Mouse (Mus musculus) liver, adult 2 months (tissue): ENCODE results near the gene Ptpdc1. TPM values are rescaled to one million over a fixed set of nuclear protein-coding genes. Genes with fewer than 3 reads are reported as not detected.

Source experiments
- DNase-seq: peaks from one replicate; pipeline ENCODE4 v3.0.0-alpha.2; 2011; ENCODE audit warnings: low read depth, low spot score; ENCODE audit errors: extremely low read depth
- H3K27ac ChIP-seq: fragments of 200-500 bp; replicated peaks from 2 replicates; pipeline ENCODE4 v1.5.1; 2012; ENCODE audit warnings: low read depth, mild to moderate bottlenecking, control low read depth, inconsistent platforms, low read length; ENCODE audit not compliant: insufficient read depth
- H3K27me3 ChIP-seq: fragments of 200-500 bp; 2 replicates; pipeline ENCODE4 v1.6.1; 2012; ENCODE audit warnings: mild to moderate bottlenecking, moderate library complexity, low read length, inconsistent platforms; ENCODE audit not compliant: control insufficient read depth, insufficient read depth
- H3K36me3 ChIP-seq: fragments of 200-500 bp; 2 replicates; pipeline ENCODE4 v1.6.1; 2012; ENCODE audit warnings: low read length, inconsistent platforms; ENCODE audit not compliant: control insufficient read depth, insufficient read depth
- H3K4me1 ChIP-seq: fragments of 200-500 bp; 2 replicates; pipeline ENCODE4 v1.6.1; 2011; ENCODE audit warnings: low read length; ENCODE audit not compliant: control insufficient read depth, insufficient read depth
- H3K4me3 ChIP-seq: fragments of 200-500 bp; 2 replicates; pipeline ENCODE4 v1.5.1; 2011; ENCODE audit warnings: low read depth, mild to moderate bottlenecking, control low read depth, low read length, moderate library complexity; ENCODE audit not compliant: insufficient read depth
- H3K79me2 ChIP-seq: fragments of 200-500 bp; 2 replicates; pipeline ENCODE4 v1.6.1; 2012; ENCODE audit warnings: inconsistent platforms, mild to moderate bottlenecking, low read length, moderate library complexity; ENCODE audit not compliant: control insufficient read depth, insufficient read depth
- H3K9ac ChIP-seq: fragments of 200-500 bp; 2 replicates; pipeline ENCODE4 v1.6.1; 2012; ENCODE audit warnings: low read depth, mild to moderate bottlenecking, control low read depth, inconsistent platforms, low read length
- CTCF ChIP-seq: fragments of 200-500 bp; IDR thresholded peaks from 2 replicates; pipeline ENCODE4 v1.5.1; 2011; ENCODE audit warnings: low read depth, low read length, control low read depth
- POLR2A ChIP-seq: fragments of 200-500 bp; IDR thresholded peaks from 2 replicates; pipeline ENCODE4 v1.6.1; 2011; ENCODE audit warnings: low read length, control low read depth; ENCODE audit not compliant: insufficient read depth; ENCODE audit errors: extremely low read depth
- whole genome bisulfite sequencing: fragments of 180-500 bp; shearing (Covaris S2); methylation state at CpG from one replicate; pipeline ENCODE4 v1.1.7; 2018; 5-methylcytosine and 5-hydroxymethylcytosine counted together
- polyA plus RNA-seq: library from polyadenylated mRNA; depleted of rRNA; stranded (reverse); fragments of >200 nt; gene quantifications from 2 replicates; pipeline ENCODE4 v1.2.3, GENCODE M21; 2012; rRNA removed
- total RNA-seq: library from RNA; depleted of rRNA; stranded (reverse); fragments of >200 nt; gene quantifications from 2 replicates; pipeline ENCODE4 v1.2.3, GENCODE M21; 2014; rRNA removed

Ptpdc1 gene
- total RNA-seq, result 1.1 and 1.3 TPM in 2 replicates
- polyA plus RNA-seq, result 0.32 and 0.49 TPM in 2 replicates

GRCm38 (mm10) chr13:48625433-48626184, at the start of gene Ptpdc1:
Gene Ptpdc1, minus strand, starts transcription at chr13:48625664.
- H3K36me3 ChIP-seq, result no peaks in the 10 kb centered on the region
- peak within 1 kb of the TSS; percentile 84 for H3K9ac ChIP-seq
- peaks cover 3% of the 10 kb centered on the region; the same call in 1 of the 2 replicates for H3K4me1 ChIP-seq
- H3K79me2 ChIP-seq, result no peaks in the 10 kb centered on the region
- peak; percentile 72 for DNase-seq
- peak within 1 kb of the TSS; percentile 74 for H3K4me3 ChIP-seq
- H3K27ac ChIP-seq, result peak within 1 kb of the TSS; percentile 46
- 1% methylated on average over 76 of the region's 76 CpGs for WGBS
- H3K27me3 ChIP-seq, result no peaks in the 10 kb centered on the region
- TF ChIP-seq CTCF (no peak), POLR2A (0 out of 2 replicates have a peak, but pooled peaks have one; percentile 20)

- no peak overlapping the region for H3K27ac ChIP-seq
- TF ChIP-seq CTCF (no peak), POLR2A (no peak)
- 0 out of 2 replicates have a peak, but pooled peaks cover 2% of the 10 kb centered on the region for H3K4me1 ChIP-seq
- H3K4me3 ChIP-seq, result no peak overlapping the region
- H3K9ac ChIP-seq, result no peak overlapping the region
- H3K79me2 ChIP-seq, result no peaks in the 10 kb centered on the region
- WGBS, result 68% methylated on average over 5 of the region's 5 CpGs
- H3K36me3 ChIP-seq, result no peaks in the 10 kb centered on the region
- DNase-seq, result no peak
- H3K27me3 ChIP-seq, result peaks cover 20% of the 10 kb centered on the region
These were observed 49.1 kb upstream of the Ptpdc1 start for GRCm38 (mm10) chr13:48674609-48675008.

- 4% methylated on average over 24 of the region's 24 CpGs for WGBS
- H3K27me3 ChIP-seq, result peaks cover 32% of the 10 kb centered on the region
These were observed 46.9 kb upstream of the Ptpdc1 start for GRCm38 (mm10) chr13:48672312-48672840.

GRCm38 (mm10) chr13:48668976-48669534, 43.6 kb upstream of the Ptpdc1 start:
- TF ChIP-seq POLR2A, result no peak
- no peak overlapping the region; the same call in 1 of the 2 replicates for H3K4me3 ChIP-seq
- WGBS, result 3% methylated on average over 34 of the region's 34 CpGs
- H3K79me2 ChIP-seq, result no peaks in the 10 kb centered on the region
- no peak overlapping the region for H3K9ac ChIP-seq
- H3K36me3 ChIP-seq, result no peaks in the 10 kb centered on the region
- peaks cover 7% of the 10 kb centered on the region; the same call in 1 of the 2 replicates for H3K4me1 ChIP-seq
- H3K27me3 ChIP-seq, result peaks cover 42% of the 10 kb centered on the region
- no peak for DNase-seq
- no peak overlapping the region for H3K27ac ChIP-seq

More at GRCm38 (mm10) chr13:48672312-48672840, 46.9 kb upstream of the Ptpdc1 start:
- Histone ChIP-seq H3K36me3 (no peaks in the 10 kb centered on the region), H3K27ac (no peak overlapping the region), H3K9ac (no peak overlapping the region), H3K4me1 (peaks cover 7% of the 10 kb centered on the region; the same call in 1 of the 2 replicates), H3K79me2 (no peaks in the 10 kb centered on the region), H3K4me3 (no peak overlapping the region)
- no peak for DNase-seq
- no peak for TF ChIP-seq POLR2A

GRCm38 (mm10) chr13:48668091-48668975, 42.9 kb upstream of the Ptpdc1 start:
- Histone ChIP-seq H3K4me3 (no peak overlapping the region; the same call in 1 of the 2 replicates), H3K27ac (no peak overlapping the region), H3K27me3 (peaks cover 46% of the 10 kb centered on the region), H3K79me2 (no peaks in the 10 kb centered on the region), H3K36me3 (no peaks in the 10 kb centered on the region), H3K4me1 (peaks cover 7% of the 10 kb centered on the region; the same call in 1 of the 2 replicates), H3K9ac (no peak overlapping the region)
- DNase-seq, result no peak
- WGBS, result 10% methylated on average over 33 of the region's 33 CpGs
- TF ChIP-seq POLR2A (no peak), CTCF (no peak)
